Mouse (Mus musculus) spleen, postnatal 10 days (tissue): Measurements from ENCODE around the gene Dscaml1.
A peak's percentile ranks its signal among the peaks of the same experiment; 100 is the strongest.

Source experiments
- DNase-seq, 2 experiments: peaks; one replicate each; pipeline ENCODE4 v3.0.0; 2021 to 2022; ENCODE audit warnings: low spot score in 2 of 2

The Dscaml1 gene

GRCm38 (mm10) chr9:45570346-45570745 is 143.9 kb downstream of the Dscaml1 start:
- no peak for DNase-seq

DNA sequence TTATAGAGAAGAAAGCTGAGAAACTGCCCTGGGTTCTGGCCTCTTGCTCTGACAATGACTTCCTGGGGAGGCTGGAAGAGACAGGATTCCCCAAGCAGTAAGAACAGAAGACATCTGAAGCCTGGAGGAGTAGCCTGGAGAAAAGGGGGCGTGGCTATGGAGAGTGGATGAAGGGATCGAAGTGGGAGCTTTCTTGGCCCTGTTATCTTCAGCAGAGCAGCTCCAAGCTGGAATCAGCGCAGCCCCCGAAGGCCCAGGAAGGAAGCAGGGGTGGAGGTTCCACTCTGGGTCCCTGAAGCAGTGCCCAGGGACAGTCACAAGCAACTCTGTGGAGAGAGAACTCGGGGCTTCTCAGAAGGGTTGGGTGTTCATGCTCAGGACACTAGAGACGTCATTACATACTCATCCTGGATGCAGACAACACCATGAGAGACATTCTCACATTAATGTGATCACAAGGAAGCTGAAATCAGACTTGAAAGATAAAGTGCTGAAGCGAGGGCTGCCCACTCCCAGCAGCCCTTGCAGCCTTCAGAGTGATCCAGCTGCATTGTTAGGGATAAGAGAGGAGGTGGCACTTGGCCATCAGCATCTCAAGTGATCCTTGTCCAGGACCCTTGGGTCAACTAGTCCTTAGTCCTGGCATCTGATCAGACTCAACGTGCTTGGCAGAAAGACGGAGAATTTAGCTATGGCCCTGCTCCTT is 146.5 kb downstream of the Dscaml1 start:
- DNase-seq = no peak

DNA sequence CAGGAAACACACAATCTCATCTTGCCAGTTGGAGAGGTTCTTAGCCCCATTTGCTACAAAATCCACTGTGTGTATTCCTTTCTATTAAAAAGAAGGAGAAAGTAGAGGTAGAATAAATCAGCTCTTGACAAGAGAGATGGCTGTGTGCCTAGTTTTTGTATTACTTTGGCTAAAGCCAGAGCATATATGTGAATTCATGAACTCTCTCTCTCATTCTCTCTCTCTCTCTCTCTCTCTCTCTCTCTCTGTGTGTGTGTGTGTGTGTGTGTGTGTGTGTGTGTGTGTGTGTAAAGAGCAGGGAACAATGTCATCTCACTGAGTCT is 147.0 kb downstream of the Dscaml1 start:
- no peak for DNase-seq

DNA sequence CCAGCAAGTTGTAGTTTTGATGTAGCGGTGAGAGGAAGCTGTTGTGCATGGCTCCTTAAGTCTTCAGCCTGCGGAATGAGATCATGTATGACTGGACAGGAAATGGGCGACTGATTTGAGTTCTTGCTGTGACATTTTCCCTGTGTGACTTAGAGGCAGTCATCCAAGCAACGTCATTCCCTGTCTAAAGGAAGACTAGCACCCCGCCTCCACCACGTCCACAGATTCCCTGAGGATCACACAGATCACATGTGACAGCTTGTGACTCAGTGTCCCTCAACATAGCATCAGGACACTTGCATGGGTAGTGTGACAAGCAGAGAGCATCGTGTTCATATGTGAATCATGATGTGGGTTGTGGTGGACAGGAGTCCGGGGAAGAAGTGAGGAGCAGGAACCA is 147.6 kb downstream of the Dscaml1 start:
- DNase-seq = no peak

DNA sequence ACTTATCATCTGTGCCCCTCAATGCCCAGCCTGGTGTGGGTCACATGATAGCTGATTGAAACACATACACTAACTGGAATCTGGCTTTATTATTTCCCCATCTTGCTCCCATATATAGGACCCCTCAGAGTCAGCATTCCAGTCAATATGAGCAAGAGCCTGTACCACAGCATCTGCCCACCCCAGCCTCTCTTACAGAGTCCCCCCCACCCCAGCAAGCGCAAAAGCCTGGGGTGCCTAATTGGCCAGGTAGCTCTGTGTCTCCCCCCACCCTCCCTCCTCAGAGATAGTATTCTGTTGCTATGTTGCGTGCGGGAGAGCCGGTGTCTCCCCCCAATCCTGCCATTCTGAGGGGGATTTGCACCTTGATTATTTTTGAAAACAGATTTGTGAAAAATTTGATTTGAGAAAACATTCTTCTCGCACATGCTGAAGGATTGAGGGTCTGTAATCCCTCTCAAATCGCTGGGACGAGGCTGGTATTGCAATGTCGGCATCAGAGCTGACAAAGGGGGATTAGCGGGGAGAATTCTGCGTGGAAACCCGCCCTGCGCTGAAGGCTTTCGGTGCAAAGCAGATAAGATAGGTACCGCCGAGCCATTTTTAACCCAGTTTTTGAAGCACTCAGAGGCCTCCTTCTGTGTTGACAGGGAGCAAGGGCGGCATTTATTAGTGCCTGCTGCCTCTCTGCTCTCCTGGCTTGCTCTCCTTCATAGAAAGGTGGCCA is 153.8 kb downstream of the Dscaml1 start:
- no peak for DNase-seq

GRCm38 (mm10) chr9:45586475-45586874 is 160.0 kb downstream of the Dscaml1 start:
- no peak for DNase-seq

- DNase-seq = no peak
Observed at GRCm38 (mm10) chr9:45587704-45588103, 161.3 kb downstream of the Dscaml1 start.

GRCm38 (mm10) chr9:45589867-45590266 is 163.4 kb downstream of the Dscaml1 start:
- DNase-seq = peak; percentile 31 to 53

GRCm38 (mm10) chr9:45591061-45591460 is 164.6 kb downstream of the Dscaml1 start:
- DNase-seq = no peak

DNA sequence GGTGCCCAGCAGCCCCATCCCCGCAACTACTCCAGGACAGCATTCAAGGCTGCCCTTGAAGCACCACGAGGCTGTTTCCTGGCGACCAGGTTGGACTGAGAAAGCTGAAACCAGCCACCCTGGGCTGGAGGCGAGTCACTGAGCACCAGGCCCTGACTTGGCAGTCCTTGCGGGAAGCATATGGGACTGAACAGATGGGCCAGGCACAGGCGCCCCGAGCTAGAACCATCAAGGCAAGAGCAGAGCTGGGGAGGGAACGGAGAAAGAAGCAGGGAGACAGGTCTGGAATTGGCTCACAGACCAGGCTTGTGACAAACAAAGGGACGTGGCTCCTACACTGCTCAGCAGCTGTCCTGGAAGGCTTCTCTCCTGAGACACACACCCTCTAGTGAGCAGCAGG is 165.9 kb downstream of the Dscaml1 start:
- no peak for DNase-seq

DNA sequence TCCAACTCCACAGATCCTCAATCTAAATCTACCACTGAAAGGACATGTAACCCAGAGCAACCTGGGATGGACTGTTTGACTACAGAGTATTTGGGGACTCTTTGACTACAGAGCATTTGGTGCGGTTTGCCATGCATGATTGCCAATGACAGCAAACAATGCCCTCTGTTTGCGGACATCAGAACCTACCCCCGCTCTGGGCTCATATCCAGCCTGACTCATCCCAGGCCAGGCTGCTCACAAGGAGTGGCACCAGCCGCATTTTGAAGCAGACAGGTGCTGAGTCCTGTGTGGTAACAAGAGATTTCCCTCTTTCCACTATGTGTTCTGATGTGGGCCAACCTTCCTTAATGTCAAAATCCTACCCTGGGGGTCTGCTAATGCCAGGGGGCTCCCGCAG is 171.7 kb downstream of the Dscaml1 start:
- DNase-seq = no peak

DNA sequence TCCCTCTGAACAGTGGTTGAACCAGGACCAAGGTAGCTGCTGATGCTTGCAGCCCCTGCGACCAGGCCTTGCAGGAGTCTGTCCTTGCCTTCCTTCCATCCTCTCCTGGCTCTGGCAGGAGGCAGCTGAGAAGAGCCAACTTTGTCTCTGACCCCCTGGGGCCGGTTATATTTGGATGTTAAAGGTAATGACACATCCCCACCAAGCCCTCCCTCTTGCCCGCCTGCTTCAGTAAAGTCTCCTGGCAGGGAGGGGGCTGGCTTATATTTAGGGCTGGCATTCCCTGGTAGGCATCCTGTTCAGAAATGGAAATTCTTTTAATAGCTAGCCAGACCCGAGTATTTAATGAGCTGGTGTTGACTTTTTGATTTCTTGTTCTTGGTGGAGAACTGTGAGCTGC is 172.9 kb downstream of the Dscaml1 start:
- no peak for DNase-seq

DNA sequence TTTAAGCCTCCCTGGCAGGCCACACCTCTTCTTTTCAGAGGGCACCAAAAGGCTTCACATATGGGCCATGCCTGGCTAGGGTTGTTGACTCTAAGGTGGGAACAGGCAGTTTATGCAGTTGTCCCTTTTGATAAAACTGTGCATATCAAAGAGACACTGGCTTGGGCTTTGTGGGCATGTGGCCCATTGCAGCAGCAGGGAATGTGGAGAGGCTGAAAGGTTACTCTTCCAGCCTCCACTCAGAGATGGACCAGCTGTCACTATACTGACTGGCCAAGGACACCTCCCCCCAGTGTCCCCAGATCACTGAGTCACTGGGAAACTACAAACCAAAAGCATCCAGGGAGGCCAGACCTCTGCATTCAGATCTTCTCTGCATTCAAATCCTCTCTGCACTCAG is 180.9 kb downstream of the Dscaml1 start:
- DNase-seq = no peak

DNA sequence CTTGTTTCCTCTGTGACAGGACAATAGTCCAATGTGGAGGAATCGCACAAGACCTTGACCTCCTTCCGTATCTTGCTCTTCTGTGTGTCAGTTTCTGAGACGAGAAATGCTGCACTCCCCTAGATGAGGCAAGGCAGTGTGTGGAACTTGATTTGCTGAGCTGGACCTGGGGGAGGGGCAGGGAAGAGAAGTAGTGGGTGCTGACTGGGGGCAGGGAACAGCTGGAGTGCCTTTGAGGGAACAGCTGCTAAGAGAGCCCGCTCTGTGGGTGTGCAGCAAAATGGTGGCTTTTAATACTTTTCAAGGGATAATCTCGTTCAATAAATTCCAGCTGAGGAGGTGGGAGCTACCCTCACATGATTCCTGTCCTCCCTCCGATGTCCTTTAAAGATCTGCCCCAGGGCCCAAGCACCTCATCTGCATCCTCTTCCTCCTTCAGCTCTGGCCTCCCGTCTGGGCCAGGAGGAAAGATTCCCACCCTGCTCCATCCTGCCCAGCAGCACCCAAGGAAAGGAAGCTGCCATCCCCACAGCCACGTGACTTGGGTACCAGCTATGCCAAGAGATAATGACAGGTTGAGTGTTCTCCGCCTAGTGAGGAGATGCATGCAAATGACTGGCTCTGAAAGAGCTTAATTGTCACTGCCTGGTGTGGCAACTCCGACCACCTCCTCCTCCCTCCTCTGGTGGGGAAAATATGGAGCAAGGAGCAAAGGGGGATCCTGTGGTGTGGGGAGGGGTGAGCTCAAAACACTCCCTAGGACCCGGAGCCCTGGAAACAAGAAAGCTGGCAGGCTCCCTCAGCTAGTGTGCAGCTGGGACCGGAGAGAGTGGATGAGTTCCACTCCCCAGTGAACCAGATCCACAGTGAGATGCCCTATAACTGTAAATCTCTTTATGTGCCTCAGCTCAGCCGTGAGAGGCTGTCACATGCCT is 181.9 kb downstream of the Dscaml1 start:
- DNase-seq = no peak

- DNase-seq = no peak
Observed at GRCm38 (mm10) chr9:45610336-45611060, 184.1 kb downstream of the Dscaml1 start.

- no peak for DNase-seq
Observed at GRCm38 (mm10) chr9:45614616-45615015, 188.2 kb downstream of the Dscaml1 start.

DNA sequence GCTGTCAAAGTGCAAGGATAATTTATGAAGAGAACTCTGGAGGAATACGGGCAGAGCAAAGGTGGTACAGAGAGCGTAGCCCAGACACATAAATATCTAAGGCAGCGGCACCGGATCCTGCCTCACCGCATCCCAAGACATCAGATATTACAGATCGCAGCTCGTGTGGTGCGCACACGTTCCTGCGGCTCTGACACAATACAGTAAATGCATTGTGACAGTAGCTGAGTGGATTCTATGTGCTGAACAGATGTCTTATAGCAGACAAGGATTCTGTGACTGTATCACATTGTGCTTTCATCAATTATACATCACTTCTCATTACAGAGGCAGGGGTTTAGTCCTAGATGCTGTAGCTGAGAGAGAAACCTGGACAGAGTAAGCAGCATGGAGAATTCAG is 191.5 kb downstream of the Dscaml1 start:
- DNase-seq = no peak

DNA sequence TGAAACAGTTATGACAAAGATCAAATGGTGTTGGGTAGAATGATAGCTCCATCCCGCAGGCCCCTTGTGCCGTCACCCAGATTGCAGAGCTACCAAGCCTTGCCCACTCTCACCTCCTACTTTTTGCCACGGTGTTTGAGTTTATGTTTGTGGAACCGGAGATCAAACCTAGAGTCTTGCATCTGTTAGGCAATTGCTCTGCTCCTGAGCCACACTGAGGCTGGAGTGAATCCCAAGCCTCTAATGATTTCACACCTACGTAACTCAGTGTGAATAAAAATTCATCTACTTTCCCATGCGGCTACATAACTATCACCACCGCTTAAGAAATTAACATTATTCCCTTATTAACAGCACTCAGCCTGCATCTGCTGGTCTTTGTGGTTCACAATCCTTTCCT is 192.0 kb downstream of the Dscaml1 start:
- no peak for DNase-seq

- DNase-seq = no peak
Observed at GRCm38 (mm10) chr9:45620049-45620448, 193.6 kb downstream of the Dscaml1 start.

DNA sequence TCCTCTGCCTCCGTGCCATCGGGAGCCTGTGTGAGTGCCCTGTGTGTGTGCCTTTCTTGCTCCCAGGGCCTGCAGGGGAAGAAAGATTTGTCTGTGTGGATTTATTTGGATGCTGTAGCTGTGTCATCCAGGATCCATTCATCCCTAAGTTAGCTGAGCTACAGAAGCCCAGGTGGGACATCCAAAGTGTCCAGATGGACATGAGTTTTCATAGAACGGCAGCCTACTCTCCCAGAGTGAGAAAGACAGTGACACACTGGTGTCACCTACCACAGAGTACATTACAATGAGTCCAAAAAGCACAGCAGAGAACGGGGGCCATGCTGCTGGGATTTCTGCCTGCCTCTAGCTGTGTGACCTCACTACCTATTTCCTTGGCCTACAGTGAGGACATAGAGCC is 194.5 kb downstream of the Dscaml1 start:
- no peak for DNase-seq

DNA sequence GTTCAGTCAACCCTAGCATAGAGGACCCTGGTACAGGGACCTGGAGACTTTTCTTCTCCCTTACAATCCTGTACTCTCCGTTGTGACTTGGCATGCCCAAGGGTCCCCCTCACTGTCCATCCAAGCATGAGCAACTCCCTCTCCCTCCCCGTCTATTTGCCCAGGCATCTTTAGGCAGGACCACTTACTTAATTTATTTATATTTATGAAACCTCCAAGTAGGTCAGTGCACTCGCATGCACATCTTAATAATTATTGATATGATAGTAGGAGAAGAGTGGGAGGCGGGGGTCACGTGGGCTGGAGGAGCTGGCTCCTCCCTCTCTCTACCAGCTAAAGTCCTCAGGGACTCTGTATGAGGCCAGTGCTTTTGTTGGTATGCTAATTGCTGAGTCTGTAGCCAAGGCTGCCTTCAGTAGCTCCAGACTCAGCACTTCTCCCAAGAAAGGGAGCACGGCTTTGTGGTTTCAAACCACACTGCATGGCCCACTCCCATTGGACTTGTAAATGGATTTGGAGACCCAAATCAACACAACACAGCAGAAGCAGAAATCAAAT is 199.5 kb downstream of the Dscaml1 start:
- DNase-seq = no peak

DNA sequence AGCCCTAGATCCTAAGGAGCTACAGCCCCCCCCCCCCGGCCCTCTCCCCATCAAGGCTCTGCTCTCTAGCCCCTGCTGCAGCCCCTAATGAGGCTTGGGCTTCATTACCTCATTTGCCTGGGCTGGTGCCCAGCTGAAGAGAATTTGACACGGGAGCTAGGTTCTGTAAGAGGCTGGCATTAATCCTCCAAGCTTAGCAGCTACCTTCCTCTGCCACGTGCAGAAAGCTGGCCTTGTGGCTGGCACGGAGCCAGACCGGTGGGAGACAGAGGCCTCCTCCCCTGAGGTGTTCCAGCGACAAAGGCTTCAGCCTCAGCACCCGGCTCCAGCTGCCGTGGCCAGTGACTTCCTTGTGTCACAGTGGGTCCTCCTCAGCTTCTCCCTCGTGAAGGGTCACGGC is 206.1 kb downstream of the Dscaml1 start:
- DNase-seq = no peak
